Mouse (Mus musculus) ES-Bruce4 (cell line): Measurements from ENCODE around the gene Pet100.

Experiments
- CTCF ChIP-seq: IDR thresholded peaks from one replicate; pipeline ENCODE4 v1.8.1; 2011; ENCODE audit warnings: low read depth, low read length
- POLR2A ChIP-seq: IDR thresholded peaks from one replicate; pipeline ENCODE4 v1.8.1; 2011; ENCODE audit warnings: low read length; ENCODE audit not compliant: insufficient read depth

DNA sequence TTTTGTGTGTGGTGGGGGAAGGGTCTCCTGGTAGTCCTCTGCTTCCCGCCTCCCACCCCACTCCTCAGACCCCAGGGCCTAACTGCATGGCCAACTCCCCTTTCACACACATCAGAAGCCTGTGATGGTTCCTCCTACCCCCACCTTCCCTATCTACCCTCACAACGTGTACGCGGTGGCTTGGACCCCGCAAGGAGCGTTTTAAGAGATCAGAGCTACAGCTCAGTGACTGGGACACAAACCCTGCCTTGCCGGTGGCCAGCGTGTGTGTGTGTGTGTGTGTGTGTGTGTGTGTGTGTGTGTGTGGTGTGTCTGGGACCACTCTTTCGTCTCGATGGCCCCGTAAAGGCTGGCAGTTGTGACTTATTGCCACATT, 33.1 kb upstream of the Pet100 start:
- no peak for TF ChIP-seq CTCF
- TF ChIP-seq POLR2A: no peak
